Mouse (Mus musculus): ENCODE measurements at regions not wholly inside any gene's neighbourhood (a gene's known extent, or its start where the extent isn't known, plus 50 kb on each side); places are given as distances from the start of the nearest gene placed in this dataset.

- no peak for DNase-seq (ENCODE audit: low spot score)
Measured at GRCm38 (mm10) chr4:131014301-131015081, 70.3 kb downstream of the Matn1 start.

- DNase-seq (ENCODE audit: low spot score), result no peak
Measured at GRCm38 (mm10) chr4:131015156-131015555, 71.0 kb downstream of the Matn1 start.

GRCm38 (mm10) chr4:131023601-131024000, 79.4 kb downstream of the Matn1 start:
- DNase-seq (ENCODE audit: low spot score), result no peak

- DNase-seq (ENCODE audit: low spot score), result no peak
Measured at GRCm38 (mm10) chr4:131036292-131036691, 92.1 kb downstream of the Matn1 start.

GRCm38 (mm10) chr4:131037179-131037578, 93.0 kb downstream of the Matn1 start:
- DNase-seq (ENCODE audit: low spot score), result no peak

- no peak for DNase-seq (ENCODE audit: low spot score)
Measured at GRCm38 (mm10) chr4:131039686-131040085, 95.5 kb downstream of the Matn1 start.

GRCm38 (mm10) chr4:131041210-131041609, 97.0 kb downstream of the Matn1 start:
- DNase-seq (ENCODE audit: low spot score), result no peak

- no peak for DNase-seq (ENCODE audit: low spot score)
Measured at GRCm38 (mm10) chr4:131046101-131046500, 101.9 kb downstream of the Matn1 start.

- no peak for DNase-seq (ENCODE audit: low spot score)
Measured at GRCm38 (mm10) chr4:131046969-131047650, 102.9 kb downstream of the Matn1 start.

- no peak for DNase-seq (ENCODE audit: low spot score)
Measured at GRCm38 (mm10) chr4:131056293-131056692, 112.1 kb downstream of the Matn1 start.

GRCm38 (mm10) chr4:131059572-131059971, 115.4 kb downstream of the Matn1 start:
- DNase-seq (ENCODE audit: low spot score), result no peak

GRCm38 (mm10) chr4:131060191-131060680, 116.1 kb downstream of the Matn1 start:
- no peak for DNase-seq (ENCODE audit: low spot score)

GRCm38 (mm10) chr4:131060706-131061105, 116.5 kb downstream of the Matn1 start:
- no peak for DNase-seq (ENCODE audit: low spot score)

- no peak for DNase-seq (ENCODE audit: low spot score)
Measured at GRCm38 (mm10) chr4:131062592-131062991, 118.4 kb downstream of the Matn1 start.

GRCm38 (mm10) chr4:131066186-131066939, 122.2 kb downstream of the Matn1 start:
- DNase-seq (ENCODE audit: low spot score), result no peak

- DNase-seq (ENCODE audit: low spot score), result no peak
Measured at GRCm38 (mm10) chr4:131070566-131070965, 126.4 kb downstream of the Matn1 start.

GRCm38 (mm10) chr4:131072623-131073022, 128.4 kb downstream of the Matn1 start:
- DNase-seq (ENCODE audit: low spot score), result no peak

GRCm38 (mm10) chr4:131073420-131073819, 129.2 kb downstream of the Matn1 start:
- DNase-seq (ENCODE audit: low spot score), result no peak

- no peak for DNase-seq (ENCODE audit: low spot score)
Measured at GRCm38 (mm10) chr4:131075326-131075932, 131.2 kb downstream of the Matn1 start.

GRCm38 (mm10) chr4:131076628-131077027, 132.4 kb downstream of the Matn1 start:
- DNase-seq (ENCODE audit: low spot score), result no peak

- DNase-seq (ENCODE audit: low spot score), result no peak
Measured at GRCm38 (mm10) chr4:131080113-131080512, 135.9 kb downstream of the Matn1 start.

- DNase-seq (ENCODE audit: low spot score), result no peak
Measured at GRCm38 (mm10) chr4:131083405-131083804, 139.2 kb downstream of the Matn1 start.
